Mouse (Mus musculus) limb, embryonic 14.5 days (tissue): ENCODE results near the gene Ubtd1. TPM values are rescaled to one million over a fixed set of nuclear protein-coding genes. Genes with fewer than 3 reads are reported as not detected.

ENCODE experiments used
- ATAC-seq: fragments of 200-750 bp; cut with Nextera tagmentation; 2 replicates; pipeline ENCODE4 v1.8.0; 2017; ENCODE audit warnings: low read depth, moderate number of reproducible peaks, moderate TSS enrichment; ENCODE audit not compliant: low FRiP score
- DNase-seq: peaks from one replicate; pipeline ENCODE4 v3.0.0-alpha.2; 2015; ENCODE audit warnings: low spot score
- H3K27ac ChIP-seq: fragments of 300-500 bp; sonication (generic); replicated peaks from 2 replicates; pipeline ENCODE4 v1.5.1; 2014; ENCODE audit warnings: low read depth, mild to moderate bottlenecking, low read length, moderate library complexity, mixed read lengths
- H3K27me3 ChIP-seq: fragments of 300-500 bp; sonication (generic); 2 replicates; pipeline ENCODE4 v1.6.1; 2014; ENCODE audit warnings: low read length, mixed read lengths; ENCODE audit not compliant: control insufficient read depth, insufficient read depth
- H3K36me3 ChIP-seq: fragments of 300-500 bp; sonication (generic); 2 replicates; pipeline ENCODE4 v1.6.1; 2014; ENCODE audit warnings: mild to moderate bottlenecking, low read length, moderate library complexity, mixed read lengths; ENCODE audit not compliant: control insufficient read depth, insufficient read depth
- H3K4me1 ChIP-seq: fragments of 300-500 bp; sonication (generic); 2 replicates; pipeline ENCODE4 v1.6.1; 2014; ENCODE audit warnings: antibody characterized with exemption, low read length, mixed read lengths; ENCODE audit not compliant: control insufficient read depth, insufficient read depth
- H3K4me2 ChIP-seq: fragments of 300-500 bp; sonication (generic); replicated peaks from 2 replicates; pipeline ENCODE4 v1.6.1; 2014; ENCODE audit warnings: low read depth, mild to moderate bottlenecking, low read length, moderate library complexity; ENCODE audit not compliant: severe bottlenecking
- H3K4me3 ChIP-seq: fragments of 300-500 bp; sonication (generic); replicated peaks from 2 replicates; pipeline ENCODE4 v1.5.1; 2014; ENCODE audit warnings: low read length
- H3K9ac ChIP-seq: fragments of 300-500 bp; sonication (generic); 2 replicates; pipeline ENCODE4 v1.6.1; 2014; ENCODE audit warnings: mild to moderate bottlenecking, low read depth, low read length, moderate library complexity; ENCODE audit not compliant: severe bottlenecking
- H3K9me3 ChIP-seq: fragments of 300-500 bp; sonication (generic); 2 replicates; pipeline ENCODE4 v1.6.1; 2016; ENCODE audit warnings: low read length; ENCODE audit not compliant: control insufficient read depth
- POLR2A ChIP-seq: fragments of 200-500 bp; IDR thresholded peaks from 2 replicates; pipeline ENCODE4 v1.8.0; 2012; ENCODE audit warnings: inconsistent platforms, mild to moderate bottlenecking, moderate library complexity, borderline replicate concordance; ENCODE audit not compliant: insufficient read depth, insufficient read length; ENCODE audit errors: extremely low read depth
- WGBS: fragments of 180-500 bp; shearing (Covaris S2); extraction: QIAGEN DNeasy Blood & Tissue Kit; methylation state at CpG from one replicate; pipeline ENCODE4 v1.1.7; 2014; 5-methylcytosine and 5-hydroxymethylcytosine counted together
- polyA plus RNA-seq, 2 experiments: library from polyadenylated mRNA; depleted of rRNA in 1 of 2; stranded (reverse) in 1 of 2; unstranded in 1 of 2; fragments of >200 nt; fragmentation: Nextera tagmentation in 1 of 2; extraction: Ambion mirVana in 1 of 2; gene quantifications; 2 replicates each; pipeline versions ENCODE4 v1.2.1 to v1.2.3; 2012 to 2014

The Ubtd1 gene
- polyA plus RNA-seq, 2 experiments, result 19.4 to 38.9 TPM

- 78% methylated on average over 7 of the region's 7 CpGs for WGBS
- ATAC-seq (no peak), DNase-seq (no peak)
Observed at GRCm38 (mm10) chr19:42072802-42073201, 91.2 kb downstream of the Ubtd1 start.

GRCm38 (mm10) chr19:42075051-42075450 is 93.5 kb downstream of the Ubtd1 start:
- H3K4me3 ChIP-seq, result no peak overlapping the region
- no peak for TF ChIP-seq POLR2A
- 85% methylated on average over 2 of the region's 2 CpGs for WGBS
- H3K36me3 ChIP-seq, result peaks cover 14% of the 10 kb centered on the region; the same call in 1 of the 2 replicates
- no peaks in the 10 kb centered on the region for H3K9me3 ChIP-seq
- no peaks in the 10 kb centered on the region for H3K4me1 ChIP-seq
- H3K4me2 ChIP-seq, result no peak overlapping the region
- ATAC-seq, result no peak
- H3K27me3 ChIP-seq, result no peaks in the 10 kb centered on the region
- H3K27ac ChIP-seq, result no peak overlapping the region
- H3K9ac ChIP-seq, result no peak overlapping the region
- DNase-seq, result no peak

More at GRCm38 (mm10) chr19:42072802-42073201, 91.2 kb downstream of the Ubtd1 start:
- Histone ChIP-seq H3K4me3 (no peak overlapping the region), H3K4me2 (no peak overlapping the region), H3K9me3 (no peaks in the 10 kb centered on the region), H3K9ac (no peak overlapping the region), H3K4me1 (no peaks in the 10 kb centered on the region), H3K27ac (no peak overlapping the region), H3K27me3 (no peaks in the 10 kb centered on the region), H3K36me3 (peaks cover 14% of the 10 kb centered on the region; the same call in 1 of the 2 replicates)
- no peak for TF ChIP-seq POLR2A

GRCm38 (mm10) chr19:42075992-42076391 is 94.4 kb downstream of the Ubtd1 start:
- Histone ChIP-seq H3K27me3 (no peaks in the 10 kb centered on the region), H3K4me3 (no peak overlapping the region), H3K9me3 (no peaks in the 10 kb centered on the region), H3K4me1 (no peaks in the 10 kb centered on the region), H3K36me3 (peaks cover 14% of the 10 kb centered on the region; the same call in 1 of the 2 replicates), H3K4me2 (no peak overlapping the region), H3K9ac (no peak overlapping the region), H3K27ac (no peak overlapping the region)
- TF ChIP-seq POLR2A, result no peak
- WGBS, result 91% methylated on average over 16 of the region's 16 CpGs
- DNase-seq, result no peak
- no peak for ATAC-seq

- ATAC-seq, result no peak
- no peak for TF ChIP-seq POLR2A
- Histone ChIP-seq H3K4me2 (no peak overlapping the region), H3K4me1 (no peaks in the 10 kb centered on the region), H3K4me3 (no peak overlapping the region), H3K27me3 (no peaks in the 10 kb centered on the region), H3K9ac (no peak overlapping the region), H3K36me3 (peaks cover 14% of the 10 kb centered on the region; the same call in 1 of the 2 replicates), H3K9me3 (no peaks in the 10 kb centered on the region), H3K27ac (no peak overlapping the region)
- WGBS, result 92% methylated on average over 8 of the region's 8 CpGs
- no peak for DNase-seq
Observed at GRCm38 (mm10) chr19:42078566-42078965, 97.0 kb downstream of the Ubtd1 start.

- Histone ChIP-seq H3K4me3 (no peak overlapping the region), H3K27ac (no peak overlapping the region), H3K4me2 (no peak overlapping the region), H3K9me3 (no peaks in the 10 kb centered on the region), H3K36me3 (peaks cover 14% of the 10 kb centered on the region; the same call in 1 of the 2 replicates), H3K9ac (no peak overlapping the region), H3K4me1 (no peaks in the 10 kb centered on the region), H3K27me3 (no peaks in the 10 kb centered on the region)
- DNase-seq, result no peak
- WGBS, result 94% methylated on average over 12 of the region's 12 CpGs
- no peak for TF ChIP-seq POLR2A
- no peak for ATAC-seq
Observed at GRCm38 (mm10) chr19:42079006-42079405, 97.4 kb downstream of the Ubtd1 start.

GRCm38 (mm10) chr19:42079950-42080349 is 98.4 kb downstream of the Ubtd1 start:
- Histone ChIP-seq H3K4me1 (no peaks in the 10 kb centered on the region), H3K27ac (no peak overlapping the region), H3K9me3 (no peaks in the 10 kb centered on the region), H3K9ac (no peak overlapping the region), H3K4me3 (no peak overlapping the region), H3K36me3 (peaks cover 12% of the 10 kb centered on the region; the same call in 1 of the 2 replicates), H3K4me2 (no peak overlapping the region), H3K27me3 (no peaks in the 10 kb centered on the region)
- DNase-seq (no peak), ATAC-seq (no peak)
- WGBS, result 79% methylated on average over 5 of the region's 5 CpGs
- no peak for TF ChIP-seq POLR2A
